Comparison of ENCODE assay signal across 19 mouse cellular contexts in genomic region chr4:102177258-102177657, GRCm38 (mm10).
"Had no signal": no experiment of that assay in that cellular context is flagged by ENCODE, and none has a peak within 500 bp of the region (broad histone marks: within the 10 kb centered on the region; RNA-seq: fewer than 3 reads in every experiment).

No protein-coding gene starts in this region.

- H3K4me1 ChIP-seq: kidney, embryonic 15.5 days; liver, embryonic 13.5 days; lung, embryonic 15.5 days; midbrain, embryonic 13.5 days; stomach, embryonic 15.5 days had no signal

- H3K9ac ChIP-seq: kidney, embryonic 15.5 days; liver, embryonic 13.5 days; lung, embryonic 15.5 days; midbrain, embryonic 13.5 days; neural tube, embryonic 13.5 days; stomach, embryonic 15.5 days had no signal

- H3K4me3 ChIP-seq: kidney, embryonic 15.5 days; left cerebral cortex, adult 2 months; liver, embryonic 13.5 days; lung, embryonic 15.5 days; midbrain, embryonic 10.5 days; midbrain, embryonic 13.5 days; myocyte; neural tube, embryonic 13.5 days; stomach, embryonic 15.5 days had no signal

- H3K27ac ChIP-seq: kidney, embryonic 15.5 days; left cerebral cortex, adult 2 months; liver, embryonic 13.5 days; lung, embryonic 15.5 days; macrophage; midbrain, embryonic 10.5 days; midbrain, embryonic 13.5 days; neural tube, embryonic 13.5 days; stomach, embryonic 15.5 days had no signal

- ATAC-seq: midbrain, embryonic 13.5 days; midbrain, embryonic 16.5 days had no signal

- H3K36me3 ChIP-seq: kidney, embryonic 15.5 days; liver, embryonic 13.5 days; lung, embryonic 15.5 days; midbrain, embryonic 10.5 days; midbrain, embryonic 13.5 days; neural tube, embryonic 13.5 days; stomach, embryonic 15.5 days had no signal

- H3K4me2 ChIP-seq: kidney, embryonic 15.5 days; liver, embryonic 13.5 days; lung, embryonic 15.5 days; midbrain, embryonic 13.5 days; neural tube, embryonic 13.5 days; stomach, embryonic 15.5 days had no signal

- DNase-seq: kidney, adult 8-10 months; kidney, postnatal 10 days; kidney, postnatal 36 days; layer of hippocampus, postnatal 36 days; liver, embryonic 13.5 days; retina, postnatal 1 day; right cerebral cortex, postnatal 25 days; spleen, adult 18-20 months; thymus, postnatal 25 days had no signal

- H3K27me3 ChIP-seq: kidney, embryonic 15.5 days; liver, embryonic 13.5 days; lung, embryonic 15.5 days; midbrain, embryonic 13.5 days; neural tube, embryonic 13.5 days; stomach, embryonic 15.5 days had no signal

- H3K9me3 ChIP-seq: kidney, embryonic 15.5 days; liver, embryonic 13.5 days; lung, embryonic 15.5 days; midbrain, embryonic 10.5 days; midbrain, embryonic 13.5 days; neural tube, embryonic 13.5 days; stomach, embryonic 15.5 days had no signal
